ENCODE assay signal across 9 mouse cellular contexts in genomic region chr13:39647367-39647766, GRCm38 (mm10).
DNase-seq lines count a peak whose midpoint lies in the region; ATAC-seq and TF ChIP-seq lines count a peak whose summit lies in the region.
"Had no signal": no experiment of that assay in that cellular context is flagged by ENCODE, and none has a peak within 500 bp of the region (broad histone marks: within the 10 kb centered on the region; RNA-seq: fewer than 3 reads in every experiment).

No protein-coding gene starts in this region.

- H3K4me2 ChIP-seq in kidney, embryonic 16.5 days (replicated peaks; ENCODE audit: low read depth, low read length): no peak overlapping the region
- H3K4me2 ChIP-seq in forebrain, embryonic 15.5 days (replicated peaks): no peak overlapping the region
- H3K4me2 ChIP-seq: lung, embryonic 15.5 days had no signal

- no peak overlapping the region for H3K9ac ChIP-seq in kidney, embryonic 16.5 days (replicated peaks; ENCODE audit: low read length)
- no peak overlapping the region for H3K9ac ChIP-seq in forebrain, embryonic 15.5 days (replicated peaks)
- H3K9ac ChIP-seq: lung, embryonic 15.5 days had no signal

- no peaks in the 10 kb centered on the region for H3K4me1 ChIP-seq in kidney, adult 2 months (ENCODE audit: control insufficient read depth, insufficient read depth, low read length)
- H3K4me1 ChIP-seq in kidney, embryonic 16.5 days (ENCODE audit: insufficient read depth, low read length): no peaks in the 10 kb centered on the region
- H3K4me1 ChIP-seq in forebrain, embryonic 15.5 days: peaks cover 5% of the 10 kb centered on the region
- H3K4me1 ChIP-seq: lung, embryonic 15.5 days had no signal

- TF ChIP-seq POLR2A in kidney, adult 2 months (IDR thresholded peaks at IDR 0.05; ENCODE audit: low read depth, low read length): no peak

- peak; percentile 80 for TF ChIP-seq CTCF in kidney, adult 2 months (conservative IDR thresholded peaks at IDR 0.05; ENCODE audit: insufficient read depth, insufficient read length, low read depth, low read length)

- WGBS in kidney, adult 2 months: 19% methylated on average over 9 of the region's 9 CpGs
- 20% methylated on average over 9 of the region's 9 CpGs for WGBS in kidney, embryonic 16.5 days
- WGBS in forebrain, embryonic 15.5 days: 14% methylated on average over 9 of the region's 9 CpGs

- ATAC-seq in kidney, embryonic 16.5 days (ENCODE audit: low FRiP score, low TSS enrichment): no peak
- peak; percentile 82 for ATAC-seq in cerebellum, adult (ENCODE audit: insufficient number of reproducible peaks, low FRiP score, low TSS enrichment)
- peak; percentile 61 for ATAC-seq in forebrain, embryonic 15.5 days (replicated peaks)

- no peaks in the 10 kb centered on the region for H3K9me3 ChIP-seq in kidney, embryonic 16.5 days (ENCODE audit: low read length)
- no peaks in the 10 kb centered on the region for H3K9me3 ChIP-seq in forebrain, embryonic 15.5 days
- H3K9me3 ChIP-seq: lung, embryonic 15.5 days had no signal

- H3K27ac ChIP-seq in kidney, adult 2 months (ENCODE audit: insufficient read depth, low read depth, low read length): no peak overlapping the region
- H3K27ac ChIP-seq in kidney, embryonic 16.5 days (ENCODE audit: low read length): no peak overlapping the region
- no peak overlapping the region for H3K27ac ChIP-seq in forebrain, embryonic 15.5 days (replicated peaks)
- H3K27ac ChIP-seq: lung, embryonic 15.5 days had no signal

- 0 out of 2 replicates have a peak, but pooled peaks cover 1% of the 10 kb centered on the region for H3K27me3 ChIP-seq in kidney, adult 2 months (replicated peaks; ENCODE audit: control insufficient read depth, insufficient read depth, low read length)
- H3K27me3 ChIP-seq in kidney, embryonic 16.5 days (ENCODE audit: insufficient read depth, low read length): peaks cover 3% of the 10 kb centered on the region; the same call in 1 of the 2 replicates
- H3K27me3 ChIP-seq in forebrain, embryonic 15.5 days: no peaks in the 10 kb centered on the region
- H3K27me3 ChIP-seq: lung, embryonic 15.5 days had no signal

- peak; percentile 36 for DNase-seq in kidney, adult 2 months
- peak; percentile 24 for DNase-seq in layer of hippocampus, adult 9-11 months
- DNase-seq in lung, postnatal 4 days: peak; percentile 10 to 17
- DNase-seq in telencephalon, adult 2 months (ENCODE audit: low read depth, low spot score): peak; percentile 29
- no peak for DNase-seq in spleen, postnatal 4 days (ENCODE audit: low spot score in 2 of 2)

- no peaks in the 10 kb centered on the region for H3K36me3 ChIP-seq in kidney, adult 2 months (ENCODE audit: control insufficient read depth, insufficient read depth, low read length)
- H3K36me3 ChIP-seq in kidney, embryonic 16.5 days (ENCODE audit: insufficient read depth, low read length): no peaks in the 10 kb centered on the region
- no peaks in the 10 kb centered on the region for H3K36me3 ChIP-seq in forebrain, embryonic 15.5 days
- H3K36me3 ChIP-seq: lung, embryonic 15.5 days had no signal

- H3K4me3 ChIP-seq in kidney, adult 2 months (ENCODE audit: insufficient read depth, low read depth, low read length): no peak overlapping the region
- H3K4me3 ChIP-seq in kidney, embryonic 16.5 days (ENCODE audit: low read length): no peak overlapping the region
- H3K4me3 ChIP-seq in forebrain, embryonic 15.5 days: no peak overlapping the region
- H3K4me3 ChIP-seq: lung, embryonic 15.5 days had no signal

Comparison
In these comparisons a context has a peak if more than half of its experiments do, and no peak if none do; other contexts are left out.
1. DNase-seq: peak in kidney, adult 2 months (single experiment), layer of hippocampus, adult 9-11 months (single experiment), lung, postnatal 4 days (2 of 2) and telencephalon, adult 2 months (single experiment); none in spleen, postnatal 4 days (0 of 2).